Mouse (Mus musculus) E14TG2a.4 (cell line): ENCODE data around the gene Arhgef2.
"Not testable (repeated sequence)": the region's sequence is repeated elsewhere in the genome, so short reads cannot be mapped to it uniquely, and the experiment has no call there.

Experiments
- H3K27me3 ChIP-seq: 2 replicates; pipeline ENCODE4 v1.6.1; 2014; ENCODE audit warnings: low read length, control low read depth; ENCODE audit not compliant: insufficient read depth
- H3K36me3 ChIP-seq: 2 replicates; pipeline ENCODE4 v1.6.1; 2014; ENCODE audit warnings: low read length, control low read depth; ENCODE audit not compliant: insufficient read depth
- H3K4me1 ChIP-seq: replicated peaks from 2 replicates; pipeline ENCODE4 v1.6.1; 2014; ENCODE audit warnings: low read depth, low read length, control low read depth
- H3K4me3 ChIP-seq: replicated peaks from 2 replicates; pipeline ENCODE4 v1.5.1; 2014; ENCODE audit warnings: mild to moderate bottlenecking, low read length
- H3K9me3 ChIP-seq: 2 replicates; pipeline ENCODE4 v1.6.1; 2014; ENCODE audit warnings: low read length, control low read depth
- CTCF ChIP-seq: conservative IDR thresholded peaks from 2 replicates; pipeline ENCODE4 v1.5.1; 2014; ENCODE audit warnings: low read length
- NANOG ChIP-seq: IDR thresholded peaks from 2 replicates; pipeline ENCODE4 v1.6.1; 2014; ENCODE audit warnings: borderline replicate concordance, low read length, mixed read lengths
- POU5F1 ChIP-seq: IDR thresholded peaks from 2 replicates; pipeline ENCODE4 v1.6.1; 2014; ENCODE audit warnings: low read length, borderline replicate concordance

Arhgef2 gene

DNA sequence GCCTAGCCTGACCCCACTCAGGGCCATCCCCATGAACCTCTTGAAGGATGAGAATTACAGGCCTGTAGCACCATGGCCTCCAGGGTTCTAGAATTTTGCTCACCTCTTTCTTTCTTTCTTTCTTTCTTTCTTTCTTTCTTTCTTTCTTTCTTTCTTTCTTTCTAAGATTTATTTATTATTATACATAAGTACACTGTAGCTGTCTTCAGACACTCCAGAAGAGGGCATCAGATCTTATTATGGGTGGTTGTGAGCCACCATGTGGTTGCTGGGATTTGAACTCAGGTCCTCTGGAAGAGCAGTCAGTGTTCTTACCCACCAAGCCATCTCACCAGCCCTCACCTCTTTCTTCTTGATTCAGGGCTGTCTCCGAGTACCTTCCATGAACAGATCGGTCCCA, at the start of gene Arhgef2:
Gene Arhgef2 (plus strand): TSS at position 301 of the 400 bp plus-strand sequence.
- H3K9me3 ChIP-seq, H3K27me3 ChIP-seq, H3K36me3 ChIP-seq: not testable (repeated sequence)
- Histone ChIP-seq H3K4me3 (peak within 1 kb of the TSS; percentile 32; the same call in 1 of the 2 replicates), H3K4me1 (peaks cover 62% of the 10 kb centered on the region)

GRCm38 (mm10) chr3:88556616-88557015, 49.1 kb upstream of the Arhgef2 start:
- peak overlapping the region; percentile 17; the same call in 1 of the 2 replicates for H3K4me3 ChIP-seq
- H3K27me3 ChIP-seq: no peaks in the 10 kb centered on the region
- no peaks in the 10 kb centered on the region for H3K9me3 ChIP-seq
- TF ChIP-seq CTCF (no peak), POU5F1 (no peak), NANOG (no peak)
- peaks cover 78% of the 10 kb centered on the region for H3K4me1 ChIP-seq
- peaks cover 68% of the 10 kb centered on the region for H3K36me3 ChIP-seq

- H3K9me3 ChIP-seq: no peaks in the 10 kb centered on the region
- no peaks in the 10 kb centered on the region for H3K27me3 ChIP-seq
- H3K4me3 ChIP-seq: peak overlapping the region; percentile 61
- TF ChIP-seq CTCF (no peak), NANOG (no peak), POU5F1 (no peak)
- peaks cover 98% of the 10 kb centered on the region for H3K36me3 ChIP-seq
- H3K4me1 ChIP-seq: peaks cover 98% of the 10 kb centered on the region
Observed at GRCm38 (mm10) chr3:88559596-88559995, 46.2 kb upstream of the Arhgef2 start.

GRCm38 (mm10) chr3:88561989-88562388, 43.8 kb upstream of the Arhgef2 start:
- Histone ChIP-seq H3K27me3 (no peaks in the 10 kb centered on the region), H3K36me3 (peaks cover 100% of the 10 kb centered on the region), H3K9me3 (no peaks in the 10 kb centered on the region), H3K4me1 (peaks cover 99% of the 10 kb centered on the region), H3K4me3 (peak overlapping the region; percentile 13)
- TF ChIP-seq CTCF (no peak), NANOG (no peak), POU5F1 (no peak)

- Histone ChIP-seq H3K4me3 (peak overlapping the region; percentile 35), H3K36me3 (peaks cover 100% of the 10 kb centered on the region), H3K4me1 (peaks cover 100% of the 10 kb centered on the region), H3K27me3 (no peaks in the 10 kb centered on the region), H3K9me3 (0 out of 2 replicates have a peak, but pooled peaks cover 3% of the 10 kb centered on the region)
- no peak for TF ChIP-seq CTCF
- no peak for TF ChIP-seq NANOG
- no peak for TF ChIP-seq POU5F1
Observed at GRCm38 (mm10) chr3:88563442-88563841, 42.3 kb upstream of the Arhgef2 start.

- H3K4me1 ChIP-seq: peaks cover 100% of the 10 kb centered on the region
- H3K36me3 ChIP-seq: peaks cover 100% of the 10 kb centered on the region
- TF ChIP-seq POU5F1 (no peak), NANOG (no peak), CTCF (no peak)
- H3K27me3 ChIP-seq: no peaks in the 10 kb centered on the region
- peaks cover 8% of the 10 kb centered on the region for H3K9me3 ChIP-seq
- H3K4me3 ChIP-seq: peak overlapping the region; percentile 35
Observed at GRCm38 (mm10) chr3:88563966-88564365, 41.8 kb upstream of the Arhgef2 start.

- Histone ChIP-seq H3K4me3 (peak overlapping the region; percentile 47), H3K9me3 (peaks cover 29% of the 10 kb centered on the region), H3K27me3 (no peaks in the 10 kb centered on the region), H3K36me3 (peaks cover 97% of the 10 kb centered on the region), H3K4me1 (peaks cover 94% of the 10 kb centered on the region)
- no peak for TF ChIP-seq POU5F1
- TF ChIP-seq CTCF: no peak
- TF ChIP-seq NANOG: no peak
Observed at GRCm38 (mm10) chr3:88566116-88566515, 39.6 kb upstream of the Arhgef2 start.

DNA sequence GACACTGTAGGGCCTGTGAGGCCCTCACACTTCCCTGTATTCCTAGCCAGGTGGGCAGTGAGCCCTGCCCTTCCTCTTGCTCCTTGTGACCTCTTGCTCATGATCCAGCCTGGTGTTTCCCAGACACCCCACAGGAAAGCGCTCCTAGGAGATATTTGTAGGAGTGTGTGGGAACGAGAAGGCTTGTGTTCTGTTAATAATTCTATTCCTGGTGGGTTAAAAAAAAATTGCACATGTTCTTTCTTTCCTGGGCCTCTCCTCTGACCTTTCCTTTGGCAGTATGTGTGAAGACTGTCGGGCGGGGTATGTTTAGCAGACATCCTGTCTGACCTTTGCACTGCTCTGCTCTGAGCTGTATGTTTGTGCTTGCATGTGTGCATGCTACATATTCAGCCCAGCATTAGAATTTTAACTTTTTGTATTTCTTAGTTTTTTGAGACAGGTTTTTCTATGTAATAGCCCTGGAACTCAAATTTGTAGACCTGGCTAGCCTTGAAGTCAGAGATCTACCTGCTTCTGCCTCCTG, 39.2 kb upstream of the Arhgef2 start:
- Histone ChIP-seq H3K9me3 (peaks cover 32% of the 10 kb centered on the region), H3K27me3 (no peaks in the 10 kb centered on the region), H3K4me1 (peaks cover 94% of the 10 kb centered on the region), H3K36me3 (peaks cover 92% of the 10 kb centered on the region), H3K4me3 (peak overlapping the region; percentile 80)
- TF ChIP-seq POU5F1 (no peak), NANOG (no peak), CTCF (no peak)

- peak overlapping the region; percentile 80 for H3K4me3 ChIP-seq
- H3K27me3 ChIP-seq: no peaks in the 10 kb centered on the region
- H3K36me3 ChIP-seq: peaks cover 79% of the 10 kb centered on the region
- H3K4me1 ChIP-seq: peaks cover 82% of the 10 kb centered on the region
- peaks cover 37% of the 10 kb centered on the region for H3K9me3 ChIP-seq
- TF ChIP-seq CTCF (no peak), NANOG (no peak)
Observed at GRCm38 (mm10) chr3:88567892-88568291, 37.9 kb upstream of the Arhgef2 start.
